Mouse (Mus musculus) MEL (cell line): ENCODE measurements around the gene Hmgb2.

Source experiments
- MAFK ChIP-seq: IDR thresholded peaks from 2 replicates; pipeline ENCODE4 v1.6.1; 2011; ENCODE audit warnings: low read depth, mild to moderate bottlenecking, low read length, improper control_type of control experiment, borderline replicate concordance
- NELFE ChIP-seq: IDR thresholded peaks from 2 replicates; pipeline ENCODE4 v1.6.1; 2011; ENCODE audit warnings: low read depth, low read length, improper control_type of control experiment
- RCOR1 ChIP-seq: IDR thresholded peaks from 2 replicates; pipeline ENCODE4 v1.6.1; 2012; ENCODE audit warnings: low read depth, mild to moderate bottlenecking, inconsistent platforms, low read length, improper control_type of control experiment
- SMC3 ChIP-seq: IDR thresholded peaks from 2 replicates; pipeline ENCODE4 v1.6.1; 2011; ENCODE audit warnings: low read depth, low read length, improper control_type of control experiment
- ZC3H11A ChIP-seq: IDR thresholded peaks from 2 replicates; pipeline ENCODE4 v1.6.1; 2012; ENCODE audit warnings: low read depth, mild to moderate bottlenecking, inconsistent platforms, low read length, improper control_type of control experiment

DNA sequence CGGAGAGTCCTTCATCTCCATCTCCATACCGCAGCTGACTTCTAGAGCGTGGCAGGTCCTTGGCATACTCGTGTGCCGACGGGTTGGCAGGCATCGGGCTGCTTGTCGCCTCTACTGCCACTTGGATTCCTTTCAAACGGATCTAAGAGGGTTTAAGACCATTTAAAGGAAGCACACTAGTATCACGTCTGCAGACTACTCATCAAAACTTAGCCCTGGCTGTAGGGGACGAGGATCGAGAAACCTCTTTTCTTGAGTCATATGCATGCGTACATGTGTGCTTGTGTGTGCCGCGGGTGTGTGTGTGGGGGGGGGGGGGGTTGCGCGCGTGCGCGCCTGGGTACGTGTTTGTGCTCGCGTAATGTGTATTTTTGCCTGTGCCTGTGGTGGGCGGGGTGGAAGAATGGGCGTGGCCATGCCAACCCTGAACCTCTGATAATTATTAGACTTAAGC is 23.4 kb upstream of the Hmgb2 start:
- TF ChIP-seq ZC3H11A (no peak), SMC3 (no peak), NELFE (peak; percentile 70), MAFK (no peak), RCOR1 (no peak)
